Mouse (Mus musculus) MEL (cell line): ENCODE results near the gene Smad1.

Experiments used
- CTCF ChIP-seq, 3 experiments: IDR thresholded peaks in 2 of 3; conservative IDR thresholded peaks in 1 of 3; 2 replicates each; pipeline ENCODE4 v1.5.1; 2011 to 2012; ENCODE audit warnings: low read length in 3 of 3, low read depth in 2 of 3, mild to moderate bottlenecking in 2 of 3, improper control_type of control experiment in 1 of 3, inconsistent platforms in 1 of 3, mixed read lengths in 1 of 3, moderate library complexity in 1 of 3; ENCODE audit not compliant: control insufficient read depth in 1 of 3, insufficient read depth in 1 of 3, poor library complexity in 1 of 3, severe bottlenecking in 1 of 3
- EP300 ChIP-seq, 2 experiments: IDR thresholded peaks; 2 replicates each; pipeline ENCODE4 v1.6.1; 2011; ENCODE audit warnings: improper control_type of control experiment in 2 of 2, low read length in 2 of 2, low read depth in 1 of 2, mild to moderate bottlenecking in 1 of 2
- GATA1 ChIP-seq: IDR thresholded peaks from 2 replicates; pipeline ENCODE4 v1.6.1; 2011; ENCODE audit warnings: low read depth, low read length, improper control_type of control experiment
- MYB ChIP-seq: IDR thresholded peaks from 2 replicates; pipeline ENCODE4 v1.6.1; 2011; ENCODE audit warnings: mild to moderate bottlenecking, low read depth, low read length, improper control_type of control experiment
- SIN3A ChIP-seq: IDR thresholded peaks from 2 replicates; pipeline ENCODE4 v1.6.1; 2012; ENCODE audit warnings: low read length, improper control_type of control experiment, inconsistent platforms
- SMC3 ChIP-seq: IDR thresholded peaks from 2 replicates; pipeline ENCODE4 v1.6.1; 2011; ENCODE audit warnings: low read depth, low read length, improper control_type of control experiment
- ZC3H11A ChIP-seq: IDR thresholded peaks from 2 replicates; pipeline ENCODE4 v1.6.1; 2012; ENCODE audit warnings: low read depth, mild to moderate bottlenecking, inconsistent platforms, low read length, improper control_type of control experiment

DNA sequence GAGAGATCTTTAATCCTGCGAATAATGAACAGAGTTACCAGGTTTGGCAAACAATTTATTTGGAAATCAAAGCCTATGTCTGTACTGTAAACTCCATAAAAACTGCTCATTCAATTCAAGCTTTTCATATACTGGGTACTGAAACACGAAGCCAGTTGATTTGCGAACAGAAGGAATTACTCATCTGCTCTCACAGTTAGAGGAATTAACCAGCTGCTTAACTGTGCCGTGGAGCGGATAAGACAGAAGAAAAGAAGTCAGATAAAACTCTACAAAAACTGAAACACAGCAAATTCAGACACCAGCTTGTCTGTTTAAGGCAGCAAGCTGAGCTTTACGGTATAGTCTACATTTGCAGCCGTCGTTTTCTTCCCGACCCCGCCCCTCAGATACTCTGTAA, 60.7 kb downstream of the Smad1 start:
- TF ChIP-seq EP300 (IDR thresholded peaks at IDR 0.05; ENCODE audit: low read depth in 1 of 2, low read length in 2 of 2) (no peak), GATA1 (no peak), ZC3H11A (no peak), CTCF (IDR thresholded peaks at IDR 0.05 in 2 of 3, conservative IDR thresholded peaks at IDR 0.05 in 1 of 3; ENCODE audit: control insufficient read depth in 1 of 3, insufficient read depth in 1 of 3, low read depth in 2 of 3, low read length in 3 of 3, poor library complexity in 1 of 3, severe bottlenecking in 1 of 3) (no peak), MYB (no peak), SMC3 (no peak), SIN3A (no peak)
